Mouse (Mus musculus) skeletal muscle tissue, adult 2 months (tissue): ENCODE data around the gene Fmo1.
"Not testable (repeated sequence)": the region's sequence is repeated elsewhere in the genome, so short reads cannot be mapped to it uniquely, and the experiment has no call there.

Source experiments
- DNase-seq: peaks from one replicate; pipeline ENCODE4 v3.0.0-alpha.2; 2012; ENCODE audit warnings: low read depth, low spot score

The Fmo1 gene

DNA sequence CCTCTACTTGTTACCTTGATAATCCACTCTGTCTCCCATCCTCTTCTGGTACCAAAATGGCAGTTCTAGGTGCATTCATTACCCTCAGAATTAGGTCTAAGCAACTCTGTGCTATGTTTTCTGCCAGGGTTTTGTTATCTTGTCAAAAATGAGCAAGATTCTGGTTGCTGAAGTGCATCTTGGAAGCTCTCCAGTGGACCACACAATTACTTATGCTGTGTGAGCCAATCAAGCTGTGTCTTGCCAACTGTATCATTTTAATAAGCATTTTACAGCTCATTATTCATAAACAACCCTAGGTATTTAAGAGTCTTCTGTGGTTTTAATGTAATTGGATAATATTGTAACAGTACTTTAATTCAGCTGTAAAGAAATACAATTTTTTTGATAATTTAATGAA, 70.0 kb downstream of the Fmo1 start:
- DNase-seq, result no peak

DNA sequence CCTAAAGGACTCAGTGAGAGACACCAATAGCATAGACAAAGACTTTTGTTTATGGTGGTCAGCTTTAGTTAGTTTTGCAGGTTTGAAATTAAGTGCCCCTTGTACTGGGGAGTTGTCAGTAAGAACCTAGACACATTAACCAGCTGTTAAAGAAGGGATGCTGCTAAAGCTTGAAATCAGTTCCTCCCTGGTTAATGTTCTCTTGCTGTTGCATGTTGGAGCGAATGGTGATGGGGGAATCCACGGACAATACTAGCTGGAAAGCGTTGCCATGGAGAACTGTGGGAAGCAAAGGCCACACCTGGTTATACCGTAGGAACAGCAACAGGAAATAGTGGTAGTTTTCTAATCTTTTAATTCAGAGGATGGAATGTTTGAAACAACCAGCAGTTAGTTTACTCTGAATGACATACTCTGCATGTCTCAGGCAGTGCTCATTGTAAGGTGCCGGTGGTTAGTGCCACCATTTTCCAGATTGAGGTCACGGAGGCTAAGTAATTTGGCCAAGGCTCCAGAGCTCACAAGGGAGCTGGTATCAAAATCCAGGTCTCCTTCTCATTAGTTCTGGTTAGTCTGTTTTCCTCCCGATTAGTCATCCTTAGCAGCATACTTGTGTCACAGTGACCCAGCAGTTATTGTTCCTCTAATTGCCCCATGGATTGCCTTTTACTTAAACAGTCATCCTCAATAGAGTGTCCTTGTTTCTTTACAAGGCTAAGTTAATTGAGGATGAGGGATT, 73.9 kb downstream of the Fmo1 start:
- no peak for DNase-seq

DNA sequence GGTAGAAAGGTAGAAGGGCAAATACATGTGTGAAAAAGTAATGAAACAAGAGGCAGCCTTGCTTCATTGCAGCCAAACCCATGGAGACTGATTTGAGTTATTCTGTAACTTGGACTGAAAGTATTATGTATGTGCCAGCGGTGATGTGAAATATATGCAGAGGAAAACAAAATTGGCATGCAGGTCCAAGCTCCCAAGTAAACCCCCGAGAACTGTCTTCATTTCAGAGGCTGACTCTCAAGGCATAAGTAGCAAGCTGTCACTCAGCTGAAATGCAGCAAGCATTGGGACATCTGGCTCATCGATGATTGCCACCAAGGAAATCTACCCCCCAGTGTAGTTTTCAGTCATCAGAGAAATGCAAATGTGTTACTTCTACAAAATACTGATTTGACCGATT, 81.2 kb downstream of the Fmo1 start:
- DNase-seq, result no peak

DNA sequence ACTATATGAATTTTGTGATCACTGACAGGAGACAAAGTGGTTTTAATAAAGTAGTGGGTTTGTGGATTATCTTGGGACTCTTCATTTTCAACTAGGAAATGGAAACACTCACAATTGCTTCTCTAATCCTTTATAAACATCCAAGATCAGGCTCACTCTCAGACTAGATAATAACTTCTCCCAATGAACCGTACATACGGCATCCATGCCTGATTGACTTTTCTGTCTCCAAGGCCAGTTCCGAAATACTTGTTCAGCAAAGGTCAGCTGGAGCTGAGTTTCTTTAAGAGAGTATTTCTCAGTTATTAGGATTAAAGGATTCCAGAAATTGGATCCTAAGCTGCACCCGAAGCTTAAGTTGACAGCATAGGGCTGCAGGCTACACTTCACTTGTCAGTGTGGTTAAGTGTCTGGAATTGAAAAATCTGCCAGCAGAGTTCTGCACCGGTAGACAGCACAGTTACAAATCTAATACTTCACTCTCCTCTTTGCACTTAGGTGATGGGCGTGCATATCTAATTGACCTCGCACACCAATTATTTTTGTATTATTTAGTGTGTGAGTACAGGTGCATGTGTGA, 82.7 kb downstream of the Fmo1 start:
- DNase-seq, result no peak

DNA sequence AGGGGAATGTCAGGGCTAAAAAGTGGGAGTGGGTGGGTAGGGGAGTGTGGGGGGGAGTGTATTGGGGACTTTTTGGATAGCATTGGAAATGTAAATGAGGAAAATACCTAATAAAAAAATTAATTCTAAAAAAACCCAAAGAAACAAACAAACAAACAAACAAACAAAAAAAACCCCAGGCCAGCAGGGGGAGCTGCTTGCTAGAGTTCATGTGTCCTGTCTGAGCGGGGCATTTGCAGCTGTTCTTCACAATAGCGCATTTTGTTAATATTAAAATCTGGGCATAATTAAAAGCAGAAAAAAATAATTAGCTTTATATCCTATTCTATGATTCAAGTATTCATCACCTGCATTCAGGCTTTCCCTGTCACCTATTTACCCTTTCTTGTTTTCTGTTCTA, 85.4 kb downstream of the Fmo1 start:
- not testable (repeated sequence) for DNase-seq
